ENCODE assay signal across 16 mouse cellular contexts in the genomic region with DNA sequence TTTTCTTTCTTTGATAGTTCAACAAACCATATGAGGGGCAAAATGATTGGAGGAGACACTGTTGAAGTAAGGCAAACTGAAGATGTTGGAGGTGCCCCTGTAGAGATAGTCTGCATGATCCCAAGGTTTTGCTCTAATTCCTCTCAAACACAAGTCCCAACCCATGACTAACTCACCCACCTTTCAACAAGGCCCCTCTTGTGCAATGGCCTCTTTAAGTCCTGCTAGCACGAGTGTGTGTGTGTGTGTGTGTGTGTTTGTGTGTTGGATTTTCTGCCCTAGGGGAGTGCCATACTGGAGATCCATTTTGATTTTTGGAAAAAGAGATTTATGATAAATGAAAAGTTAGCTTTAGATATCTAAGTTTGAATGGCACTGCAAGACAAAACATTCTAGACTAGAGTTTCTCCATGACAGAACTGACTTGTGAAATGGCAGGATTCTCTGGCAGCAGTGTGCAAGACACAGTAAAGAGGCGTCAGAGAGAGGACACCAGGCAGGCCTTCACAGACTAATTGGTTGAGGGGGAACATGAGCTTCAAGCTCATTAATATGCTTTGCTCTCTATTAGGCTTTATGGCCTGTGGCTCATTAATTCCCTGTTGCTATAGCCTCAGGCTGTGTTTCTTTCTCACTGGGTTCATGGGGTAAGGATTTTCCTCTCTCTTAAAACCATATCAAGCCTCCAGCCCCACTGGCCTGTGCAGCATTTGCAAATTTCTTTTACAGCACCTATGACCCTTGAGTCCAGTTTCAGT.
DNase-seq lines count a peak whose midpoint lies in the region; ATAC-seq and TF ChIP-seq lines count a peak whose summit lies in the region.
"Had no signal": no experiment of that assay in that cellular context is flagged by ENCODE, and none has a peak within 500 bp of the region (broad histone marks: within the 10 kb centered on the region; RNA-seq: fewer than 3 reads in every experiment).

No protein-coding gene starts in this region.

- no peak overlapping the region for H3K4me2 ChIP-seq in kidney, embryonic 15.5 days
- H3K4me2 ChIP-seq in forebrain, embryonic 13.5 days: no peak overlapping the region
- no peak overlapping the region for H3K4me2 ChIP-seq in limb, embryonic 11.5 days (ENCODE audit: low read depth, severe bottlenecking)
- H3K4me2 ChIP-seq: heart, embryonic 15.5 days; limb, embryonic 15.5 days had no signal

- H3K27ac ChIP-seq in kidney, embryonic 15.5 days: no peak overlapping the region
- H3K27ac ChIP-seq in forebrain, embryonic 13.5 days: no peak overlapping the region
- no peak overlapping the region for H3K27ac ChIP-seq in limb, embryonic 11.5 days (replicated peaks; ENCODE audit: low read depth, low read length)
- H3K27ac ChIP-seq: heart, embryonic 15.5 days; layer of hippocampus, adult 2 months; limb, embryonic 15.5 days had no signal

- 51% methylated on average over 2 of the region's 2 CpGs for WGBS in kidney, embryonic 15.5 days
- WGBS in forebrain, embryonic 13.5 days: 38% methylated on average over 2 of the region's 2 CpGs
- 49% methylated on average over 2 of the region's 2 CpGs for WGBS in limb, embryonic 11.5 days

- no peaks in the 10 kb centered on the region for H3K27me3 ChIP-seq in kidney, embryonic 15.5 days
- H3K27me3 ChIP-seq in forebrain, embryonic 13.5 days: no peaks in the 10 kb centered on the region
- H3K27me3 ChIP-seq in limb, embryonic 11.5 days (ENCODE audit: control insufficient read depth, insufficient read depth, low read length): no peaks in the 10 kb centered on the region
- H3K27me3 ChIP-seq: heart, embryonic 15.5 days; limb, embryonic 15.5 days had no signal

- ATAC-seq in kidney, embryonic 15.5 days (replicated peaks; ENCODE audit: low FRiP score): peak; percentile 87
- peak; percentile 86 for ATAC-seq in forebrain, embryonic 13.5 days
- peak; percentile 70; the same call in 1 of the 2 replicates for ATAC-seq in limb, embryonic 11.5 days (ENCODE audit: insufficient number of reproducible peaks, low FRiP score, low TSS enrichment, low read depth)
- ATAC-seq: inflammation-experienced regulatory T-cells, adult 6 months; liver, postnatal 0 days had no signal

- no peaks in the 10 kb centered on the region for H3K36me3 ChIP-seq in kidney, embryonic 15.5 days
- no peaks in the 10 kb centered on the region for H3K36me3 ChIP-seq in forebrain, embryonic 13.5 days (ENCODE audit: poor library complexity, severe bottlenecking)
- no peaks in the 10 kb centered on the region for H3K36me3 ChIP-seq in limb, embryonic 11.5 days (ENCODE audit: control insufficient read depth, insufficient read depth, low read length)
- H3K36me3 ChIP-seq: G1E; heart, embryonic 15.5 days; limb, embryonic 15.5 days had no signal

- no peak overlapping the region for H3K9ac ChIP-seq in kidney, embryonic 15.5 days
- H3K9ac ChIP-seq in forebrain, embryonic 13.5 days: no peak overlapping the region
- H3K9ac ChIP-seq in limb, embryonic 11.5 days (ENCODE audit: low read length): no peak overlapping the region
- H3K9ac ChIP-seq: heart, embryonic 15.5 days; limb, embryonic 15.5 days; liver, postnatal 0 days had no signal

- H3K4me1 ChIP-seq in kidney, embryonic 15.5 days: no peaks in the 10 kb centered on the region
- no peaks in the 10 kb centered on the region for H3K4me1 ChIP-seq in forebrain, embryonic 13.5 days
- no peaks in the 10 kb centered on the region for H3K4me1 ChIP-seq in limb, embryonic 11.5 days (ENCODE audit: control insufficient read depth, insufficient read depth, low read length)
- H3K4me1 ChIP-seq: heart, embryonic 15.5 days; limb, embryonic 15.5 days had no signal

- no peak for TF ChIP-seq POLR2A in brain, embryonic 14.5 days (IDR thresholded peaks at IDR 0.05; ENCODE audit: borderline replicate concordance, extremely low read depth, insufficient read depth, insufficient read length, poor library complexity, severe bottlenecking)

- H3K4me3 ChIP-seq in kidney, embryonic 15.5 days (replicated peaks): no peak overlapping the region
- H3K4me3 ChIP-seq in forebrain, embryonic 13.5 days: no peak overlapping the region
- H3K4me3 ChIP-seq in limb, embryonic 11.5 days (ENCODE audit: low read depth, low read length): no peak overlapping the region
- H3K4me3 ChIP-seq: heart, embryonic 15.5 days; layer of hippocampus, adult 2 months; limb, embryonic 15.5 days had no signal

- DNase-seq in kidney, adult 18-20 months: no peak
- peak; percentile 77 for DNase-seq in brain, embryonic 14.5 days (ENCODE audit: low read depth)
- peak; percentile 42 for DNase-seq in limb, embryonic 11.5 days (ENCODE audit: low spot score)
- DNase-seq in cerebellum, adult 11 months: no peak
- no peak for DNase-seq in right cerebral cortex, adult 18-20 months
- DNase-seq: adrenal gland, adult 2 months; cerebellum, adult 8-10 months; liver, postnatal 0 days; thymus, adult 2 months had no signal

- no peaks in the 10 kb centered on the region for H3K9me3 ChIP-seq in kidney, embryonic 15.5 days (replicated peaks)
- no peaks in the 10 kb centered on the region for H3K9me3 ChIP-seq in forebrain, embryonic 13.5 days (replicated peaks)
- H3K9me3 ChIP-seq in limb, embryonic 11.5 days (ENCODE audit: control insufficient read depth, low read length): no peaks in the 10 kb centered on the region
- H3K9me3 ChIP-seq: G1E; heart, embryonic 15.5 days; limb, embryonic 15.5 days had no signal

- no peak for TF ChIP-seq CTCF in brain, embryonic 14.5 days (IDR thresholded peaks at IDR 0.05; ENCODE audit: borderline replicate concordance, extremely low read depth, insufficient read depth, insufficient read length)

Comparison
In these comparisons a context has a peak if more than half of its experiments do, and no peak if none do; other contexts are left out.
1. DNase-seq: peak in brain, embryonic 14.5 days (single experiment) and limb, embryonic 11.5 days (single experiment); none in kidney, adult 18-20 months (single experiment), cerebellum, adult 11 months (single experiment) and right cerebral cortex, adult 18-20 months (single experiment).
2. Peak in every context shown above with its lines, with median percentiles within 50 percentile points of each other: ATAC-seq.